Mouse (Mus musculus) effector memory CD4-positive, alpha-beta T cell, adult 5 months (primary cell): Measurements from ENCODE around the gene St8sia1. TPM values are rescaled to one million over a fixed set of nuclear protein-coding genes. Genes with fewer than 3 reads are reported as not detected.

Experiments used
- polyA plus RNA-seq: library from polyadenylated mRNA; unstranded; fragments of 100-300 nt; shearing (Covaris generic); gene quantifications from one replicate; pipeline ENCODE4 v1.2.1, GENCODE M21; 2017

Gene St8sia1
- 3.4 TPM for polyA plus RNA-seq

GRCm38 (mm10) chr6:142964076-142964530 is at the start of gene St8sia1:
Gene St8sia1 (minus strand): TSS chr6:142964452.

GRCm38 (mm10) chr6:142804402-142804801 is 159.8 kb downstream of the St8sia1 start, which contains the start of gene Sult6b2:
Gene Sult6b2 (minus strand): TSS chr6:142804502.

Other genes with a start within 250 kb of the St8sia1 start
- gene Cmas, start 207.8 kb downstream of the St8sia1 start, polyA plus RNA-seq = 110 TPM
- gene Sult6b2, start 159.9 kb downstream of the St8sia1 start, polyA plus RNA-seq = not detected
- 39.8 TPM for gene C2cd5, start 135.7 kb upstream of the St8sia1 start, polyA plus RNA-seq
- 76.6 TPM for gene Etnk1, start 202.8 kb upstream of the St8sia1 start, polyA plus RNA-seq